Mouse (Mus musculus): ENCODE measurements at regions not wholly inside any gene's neighbourhood (a gene's known extent, or its start where the extent isn't known, plus 50 kb on each side); places are given as distances from the start of the nearest gene placed in this dataset.

DNA sequence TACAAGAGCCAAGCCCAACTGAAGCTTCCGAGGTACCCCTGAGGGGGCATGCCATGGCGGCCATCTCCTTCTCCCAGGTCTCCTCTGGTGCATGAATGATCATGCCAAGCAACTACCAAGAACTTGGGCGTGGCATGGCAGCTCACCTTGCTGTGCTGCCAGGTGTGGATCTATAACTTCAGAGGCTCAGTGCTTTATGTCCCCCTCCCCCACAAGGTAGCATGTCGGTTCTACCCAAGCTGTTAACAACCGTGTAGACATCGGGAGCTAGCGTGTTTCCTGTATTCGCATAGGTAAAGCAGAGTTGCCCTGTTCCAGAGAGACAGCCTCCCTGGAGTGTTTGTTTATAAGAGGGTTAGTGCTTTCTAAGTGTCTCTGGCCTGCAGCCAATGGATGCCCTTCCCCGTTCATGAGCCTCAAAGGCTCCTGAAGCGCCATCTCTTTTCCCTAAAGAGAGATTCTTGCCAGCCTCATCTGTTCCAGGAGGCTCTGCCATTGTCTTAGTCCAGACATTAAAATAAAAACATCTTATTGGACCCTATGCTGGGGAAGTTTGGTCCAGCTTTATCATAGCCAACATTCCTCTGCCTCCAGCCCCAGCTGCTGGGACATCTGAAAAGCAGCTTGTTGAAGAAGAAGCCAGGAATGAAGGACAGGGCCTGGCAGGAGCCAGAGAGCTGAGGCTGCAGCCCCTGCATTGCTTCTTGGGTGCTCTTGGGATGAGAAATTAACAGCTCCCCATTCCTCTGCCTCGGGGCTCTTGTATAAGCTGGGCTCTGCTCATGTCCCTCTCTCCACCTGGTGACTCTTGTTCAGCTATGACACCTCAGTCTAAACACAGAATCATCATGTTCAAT, 201.3 kb downstream of the Rgs3 start:
- TF ChIP-seq CTCF (IDR thresholded peaks at IDR 0.05; ENCODE audit: control insufficient read depth, insufficient read depth, low read length) = no peak
- no peak for TF ChIP-seq POLR2A (IDR thresholded peaks at IDR 0.05; ENCODE audit: borderline replicate concordance, control insufficient read depth, low read depth, low read length)

Data from bone marrow, adult 2 months (tissue).